Mouse (Mus musculus) splenic B cell, adult 2 months (primary cell): ENCODE measurements around the gene Ubald2.
A peak's percentile ranks its signal among the peaks of the same experiment; 100 is the strongest.
"Not testable (repeated sequence)": the region's sequence is repeated elsewhere in the genome, so short reads cannot be mapped to it uniquely, and the experiment has no call there.

ENCODE experiments used
- DNase-seq: peaks from one replicate; pipeline ENCODE4 v3.0.0-alpha.2; 2011; ENCODE audit warnings: low read depth, low spot score
- H3K27me3 ChIP-seq: 2 replicates; pipeline ENCODE4 v1.6.1; 2012; ENCODE audit warnings: mild to moderate bottlenecking, low read length, moderate library complexity, mixed read lengths; ENCODE audit not compliant: control insufficient read depth, poor library complexity, insufficient read depth, severe bottlenecking
- H3K36me3 ChIP-seq: 2 replicates; pipeline ENCODE4 v1.6.1; 2012; ENCODE audit warnings: mild to moderate bottlenecking, low read length, moderate library complexity, mixed read lengths; ENCODE audit not compliant: control insufficient read depth, poor library complexity, insufficient read depth, severe bottlenecking

Ubald2 gene

GRCm38 (mm10) chr11:116447822-116448221 lies 13.9 kb downstream of the Ubald2 start:
- H3K27me3 ChIP-seq = no peaks in the 10 kb centered on the region
- H3K36me3 ChIP-seq = no peaks in the 10 kb centered on the region
- no peak for DNase-seq

DNA sequence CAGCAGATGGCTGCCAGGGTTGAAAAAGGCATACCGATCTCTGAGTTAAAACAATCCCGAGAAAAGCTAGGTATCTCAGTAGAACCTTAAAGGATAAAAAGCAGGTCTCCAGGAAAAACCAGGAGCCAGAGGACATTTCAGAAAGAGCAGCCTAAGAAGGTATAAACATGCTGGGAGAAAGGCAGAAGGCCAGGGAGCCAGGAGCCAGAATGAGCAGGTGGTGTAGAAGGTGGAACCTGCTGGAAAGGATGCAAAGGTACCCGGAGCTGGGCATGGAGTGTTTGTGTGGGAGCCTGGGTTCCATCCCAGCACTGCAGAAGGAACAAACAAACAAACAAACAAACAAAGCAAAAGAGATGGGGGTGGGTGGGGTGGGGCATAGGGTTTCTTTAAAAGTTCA lies 15.4 kb downstream of the Ubald2 start:
- H3K27me3 ChIP-seq = no peaks in the 10 kb centered on the region
- no peak for DNase-seq
- no peaks in the 10 kb centered on the region for H3K36me3 ChIP-seq

- Histone ChIP-seq H3K36me3 (no peaks in the 10 kb centered on the region), H3K27me3 (no peaks in the 10 kb centered on the region)
- DNase-seq = no peak
These were observed 20.0 kb downstream of the Ubald2 start for GRCm38 (mm10) chr11:116453889-116454288.

DNA sequence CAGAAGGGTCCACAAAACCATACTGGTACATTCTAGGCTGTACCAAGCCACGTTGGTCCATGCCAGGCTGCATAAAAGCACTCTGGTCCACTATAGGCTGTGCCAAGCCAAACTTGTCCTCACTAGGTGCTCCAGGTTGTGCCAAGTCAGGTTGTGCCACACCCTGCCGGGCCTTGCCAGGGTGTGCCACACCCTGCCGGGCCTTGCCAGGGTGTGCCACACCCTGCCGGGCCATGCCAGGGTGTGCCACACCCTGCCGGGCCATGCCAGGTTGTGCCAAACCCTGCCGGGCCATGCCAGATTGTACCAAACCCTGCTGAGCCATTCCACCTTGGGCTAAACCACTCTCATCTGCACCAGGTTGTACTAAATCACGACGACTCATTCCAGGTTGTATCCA lies 22.3 kb downstream of the Ubald2 start:
- no peaks in the 10 kb centered on the region for H3K36me3 ChIP-seq
- no peak for DNase-seq

DNA sequence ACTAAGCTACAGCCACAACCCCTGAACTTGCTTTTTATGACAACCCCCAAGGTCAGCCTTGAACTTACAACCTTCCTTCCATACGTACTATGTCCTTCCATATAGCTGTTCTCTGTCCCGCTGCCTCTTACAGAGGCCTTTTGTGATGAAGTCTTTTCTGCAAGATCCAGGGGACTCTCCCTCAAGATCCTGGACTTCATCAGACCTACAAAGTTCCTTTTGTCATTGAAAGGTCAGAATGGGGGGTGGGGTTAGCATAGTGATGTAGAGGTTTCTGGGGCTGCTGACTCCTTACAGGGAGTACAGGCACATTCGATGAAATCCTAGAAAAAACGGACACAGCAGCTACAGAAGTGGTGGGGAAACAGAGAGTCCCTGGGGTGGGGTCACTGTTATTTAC lies 25.9 kb downstream of the Ubald2 start:
- no peaks in the 10 kb centered on the region for H3K27me3 ChIP-seq
- H3K36me3 ChIP-seq = no peaks in the 10 kb centered on the region
- DNase-seq = no peak

More for the DNA sequence above, 22.3 kb downstream of the Ubald2 start:
- H3K27me3 ChIP-seq = no peaks in the 10 kb centered on the region

DNA sequence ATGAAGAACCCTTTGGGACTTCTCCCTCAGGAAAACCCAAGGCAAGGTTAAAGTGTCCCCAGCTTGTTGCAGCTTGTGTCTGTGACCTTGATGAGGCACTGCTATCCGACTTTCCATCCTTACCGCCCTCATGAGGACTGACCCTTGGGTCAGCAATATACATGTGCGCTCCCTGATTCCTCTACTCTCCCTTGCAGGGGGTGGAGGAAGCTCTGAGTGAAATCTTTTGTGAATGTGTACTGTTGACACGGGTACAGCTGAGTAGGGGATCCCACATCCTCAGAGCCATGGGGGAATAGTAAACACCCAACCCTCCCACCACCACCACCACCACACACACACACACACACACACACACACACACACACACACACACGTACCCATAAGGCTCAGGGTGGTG lies 29.4 kb downstream of the Ubald2 start:
- no peak for DNase-seq
- H3K36me3 ChIP-seq = no peaks in the 10 kb centered on the region
- H3K27me3 ChIP-seq = no peaks in the 10 kb centered on the region

DNA sequence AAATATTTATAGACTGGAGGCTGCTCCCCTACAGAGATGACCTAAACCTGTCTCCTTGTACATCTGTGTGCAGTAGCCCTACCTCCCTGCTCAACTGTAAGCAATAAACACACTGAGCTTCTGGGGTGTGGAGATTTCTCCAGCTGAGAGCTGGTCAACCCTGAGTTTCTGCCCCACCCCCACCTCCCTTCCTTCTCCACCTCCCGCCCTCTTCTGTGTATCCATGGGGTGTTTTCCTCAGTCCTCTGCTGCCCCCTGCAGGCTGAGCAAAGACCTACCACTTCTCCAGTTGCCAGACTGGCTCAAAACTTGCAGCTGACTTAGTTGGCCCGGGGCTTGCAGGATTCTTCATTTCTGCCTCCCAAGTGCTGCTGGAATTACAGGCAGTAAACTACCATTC lies 29.9 kb downstream of the Ubald2 start:
- DNase-seq = peak; percentile 88

DNA sequence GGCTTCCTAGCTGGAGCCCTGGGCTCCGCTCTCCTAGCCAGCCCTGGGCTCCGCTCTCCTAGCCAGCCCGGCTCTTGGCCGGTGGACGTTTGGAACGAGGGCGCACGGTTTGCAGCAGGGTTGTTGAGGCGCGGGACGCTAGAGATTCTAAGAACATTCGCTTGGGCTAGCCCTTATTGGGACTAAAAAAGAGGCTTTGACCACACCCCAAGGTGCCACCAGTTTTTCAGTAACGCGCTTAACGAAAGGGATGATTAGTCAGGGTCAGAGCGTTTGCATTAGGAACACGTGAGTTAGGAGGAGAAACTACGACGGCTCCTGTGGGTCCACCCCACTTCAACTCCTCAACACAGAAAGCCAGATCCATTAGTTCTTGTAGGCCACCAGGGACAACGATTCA lies 32.2 kb downstream of the Ubald2 start, which contains the start of gene Qrich2:
Gene Qrich2, minus strand, starts transcription at position 101 of the 400 bp plus-strand sequence.
- no peak for DNase-seq
- Histone ChIP-seq H3K27me3 (no peaks in the 10 kb centered on the region), H3K36me3 (no peaks in the 10 kb centered on the region)

More for the DNA sequence above, 29.9 kb downstream of the Ubald2 start:
- Histone ChIP-seq H3K27me3 (no peaks in the 10 kb centered on the region), H3K36me3 (no peaks in the 10 kb centered on the region)

DNA sequence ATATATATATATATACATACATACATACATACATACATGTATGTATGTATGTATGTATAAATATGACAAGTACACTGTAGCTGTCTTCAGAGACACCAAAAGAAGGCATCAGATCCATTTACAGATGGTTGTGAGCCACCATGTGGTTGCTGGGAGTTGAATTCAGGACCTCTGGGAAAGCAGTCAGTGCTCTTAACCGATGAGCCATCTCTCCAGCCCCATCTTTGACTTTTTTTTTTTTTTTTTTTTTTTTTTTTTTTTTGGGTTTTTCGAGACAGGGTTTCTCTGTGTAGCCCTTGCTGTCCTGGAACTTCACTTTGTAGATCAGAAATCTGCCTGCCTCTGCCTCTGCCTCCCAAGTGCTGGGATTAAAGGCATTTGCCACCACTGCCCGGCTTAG lies 34.4 kb downstream of the Ubald2 start:
- H3K36me3 ChIP-seq, DNase-seq, H3K27me3 ChIP-seq: not testable (repeated sequence)

DNA sequence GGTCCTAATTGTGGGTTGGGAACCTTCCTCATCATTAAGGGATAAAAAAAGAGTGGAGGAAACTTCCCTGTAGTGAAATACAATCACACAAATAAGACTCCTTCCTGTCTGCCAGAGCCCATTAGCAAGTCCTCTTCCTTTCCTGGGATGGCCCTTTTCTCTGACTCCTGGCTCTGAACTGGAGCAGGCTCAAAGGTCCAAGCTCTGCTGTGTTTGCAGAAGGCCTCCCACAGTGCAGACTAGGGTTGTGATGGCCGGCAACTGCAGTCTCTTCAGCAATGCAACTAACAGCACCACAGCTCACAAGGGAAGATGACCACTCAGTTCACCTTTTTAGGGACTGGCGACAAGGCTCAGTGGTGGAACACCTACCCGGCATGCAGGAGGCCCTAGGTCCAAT lies 36.4 kb downstream of the Ubald2 start:
- DNase-seq = no peak
- H3K27me3 ChIP-seq = no peaks in the 10 kb centered on the region

DNA sequence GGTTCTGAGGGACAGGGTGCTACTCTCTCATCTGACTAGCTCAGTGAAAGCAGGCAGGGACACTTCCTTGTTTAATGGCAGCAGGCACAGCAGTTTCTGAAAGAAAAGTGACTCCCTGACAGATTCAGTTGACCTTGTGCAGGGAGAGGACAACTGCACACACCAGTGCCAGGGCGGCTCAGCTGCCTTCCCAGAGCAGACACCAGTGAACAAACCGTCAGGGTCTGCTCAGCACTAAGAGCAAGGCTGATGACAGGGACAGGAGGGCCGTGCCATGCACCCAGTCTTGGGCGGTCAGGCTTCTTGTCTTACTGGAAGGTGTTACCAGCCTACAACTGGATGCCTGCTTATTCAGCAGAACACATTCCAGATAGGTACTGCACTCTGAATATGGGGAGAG lies 37.0 kb downstream of the Ubald2 start:
- Histone ChIP-seq H3K27me3 (no peaks in the 10 kb centered on the region), H3K36me3 (peaks cover 12% of the 10 kb centered on the region; the same call in 1 of the 2 replicates)
- no peak for DNase-seq

More for the DNA sequence above, 36.4 kb downstream of the Ubald2 start:
- peaks cover 10% of the 10 kb centered on the region; the same call in 1 of the 2 replicates for H3K36me3 ChIP-seq

GRCm38 (mm10) chr11:116472275-116472674 lies 38.4 kb downstream of the Ubald2 start:
- peaks cover 15% of the 10 kb centered on the region for H3K36me3 ChIP-seq
- no peak for DNase-seq

GRCm38 (mm10) chr11:116476041-116476440 lies 42.1 kb downstream of the Ubald2 start:
- H3K27me3 ChIP-seq = no peaks in the 10 kb centered on the region
- peaks cover 17% of the 10 kb centered on the region for H3K36me3 ChIP-seq
- no peak for DNase-seq

More at GRCm38 (mm10) chr11:116472275-116472674, 38.4 kb downstream of the Ubald2 start:
- H3K27me3 ChIP-seq = no peaks in the 10 kb centered on the region

DNA sequence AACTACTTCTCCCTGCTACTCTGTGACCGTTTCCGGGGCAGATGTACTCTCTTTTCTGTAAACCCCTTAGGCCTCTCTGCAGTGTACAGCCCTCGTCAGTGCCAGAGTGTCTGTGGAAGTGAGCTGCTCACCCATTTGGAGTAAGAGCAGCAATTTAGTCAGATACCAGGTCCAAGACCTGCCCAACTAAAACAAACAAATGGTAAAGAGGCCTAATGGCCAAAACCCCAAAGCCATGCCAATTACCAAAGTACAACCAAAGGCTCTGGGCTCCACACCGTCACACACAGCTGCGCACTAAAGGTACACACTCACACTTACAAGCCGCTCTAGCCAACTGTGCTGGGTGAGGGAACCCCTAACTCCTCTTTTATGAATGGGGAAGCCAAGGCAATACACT lies 42.8 kb downstream of the Ubald2 start:
- Histone ChIP-seq H3K36me3 (peaks cover 18% of the 10 kb centered on the region), H3K27me3 (no peaks in the 10 kb centered on the region)
- DNase-seq = no peak

GRCm38 (mm10) chr11:116477160-116477759 lies 43.4 kb downstream of the Ubald2 start:
- no peak for DNase-seq
- Histone ChIP-seq H3K36me3 (peaks cover 17% of the 10 kb centered on the region), H3K27me3 (no peaks in the 10 kb centered on the region)

DNA sequence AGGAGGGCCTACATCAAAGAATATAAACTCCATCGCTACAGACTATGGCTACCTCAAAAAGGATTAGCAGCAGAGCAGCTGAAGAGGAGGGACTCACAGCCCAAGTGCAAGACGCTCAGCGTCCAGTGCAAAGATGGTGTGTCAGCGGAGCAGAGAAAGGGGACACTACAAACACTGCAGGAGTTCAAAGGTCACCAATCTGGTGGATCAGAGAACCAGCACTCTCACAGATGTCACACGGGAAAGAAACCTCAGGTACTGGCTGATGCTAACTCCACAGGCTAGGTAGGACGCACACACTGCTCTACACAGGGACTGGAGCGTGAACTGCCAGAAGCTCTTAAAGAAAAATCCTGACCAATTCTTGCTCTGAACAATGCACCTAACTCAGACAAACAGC lies 45.1 kb downstream of the Ubald2 start:
- DNase-seq = no peak
- peaks cover 11% of the 10 kb centered on the region for H3K36me3 ChIP-seq

More for the DNA sequence above, 45.1 kb downstream of the Ubald2 start:
- no peaks in the 10 kb centered on the region for H3K27me3 ChIP-seq
